Mouse (Mus musculus) liver, embryonic 15.5 days (tissue): Measurements from ENCODE around the gene Lsm7. TPM values are rescaled to one million over a fixed set of nuclear protein-coding genes. Genes with fewer than 3 reads are reported as not detected.

Experiments used
- microRNA counts: library from miRNA; unstranded; fragments of <30 nt; microRNA quantifications from one replicate; lab custom pipeline; 2016
- microRNA-seq: library from miRNA; unstranded; fragments of <30 nt; microRNA quantifications from one replicate; pipeline ENCODE4, GENCODE M21; 2016
- polyA plus RNA-seq: library from polyadenylated mRNA; unstranded; fragments of >200 nt; fragmentation: Nextera tagmentation; extraction: Ambion mirVana; gene quantifications from 2 replicates; pipeline ENCODE4 v1.2.1, GENCODE M21; 2015

Lsm7 gene
- polyA plus RNA-seq, 1 experiment from 2014 or later, result 115 TPM

MicroRNAs encoded within 50 kb of the gene (microRNA counts, 519-probe panel; counts per million panel counts)
- microRNA mmu-miR-1982 (lab: Ali Mortazavi, UCI), result not detected

Small RNA genes within 50 kb of the gene (microRNA-seq; reads per million reads assigned to microRNA genes)
- 3.8 reads per million, percentile 11 among the genes with 10 or more reads in this experiment for gene Mir1982

Other genes with a start within 250 kb of the Lsm7 start
- 1.5 TPM in 2 replicates for gene Gm49322, start 249.2 kb downstream of the Lsm7 start, polyA plus RNA-seq
- gene Csnk1g2, start 232.4 kb downstream of the Lsm7 start, polyA plus RNA-seq, result 49.7 and 60.4 TPM in 2 replicates
- gene Btbd2, start 198.1 kb downstream of the Lsm7 start, polyA plus RNA-seq, result 14.4 and 15.9 TPM in 2 replicates
- 74.9 and 84.6 TPM in 2 replicates for gene Mknk2, start 177.1 kb downstream of the Lsm7 start, polyA plus RNA-seq
- gene Mob3a, start 153.2 kb downstream of the Lsm7 start, polyA plus RNA-seq, result 28.0 and 31.6 TPM in 2 replicates
- gene Izumo4, start 153.0 kb downstream of the Lsm7 start, polyA plus RNA-seq, result 7.1 and 8.1 TPM in 2 replicates
- gene Ap3d1, start 112.9 kb downstream of the Lsm7 start, polyA plus RNA-seq, result 20.2 and 21.8 TPM in 2 replicates
- 8.1 and 9.3 TPM in 2 replicates for gene Dot1l, start 100.0 kb downstream of the Lsm7 start, polyA plus RNA-seq
- 31.3 and 32.8 TPM in 2 replicates for gene Sf3a2, start 57.0 kb downstream of the Lsm7 start, polyA plus RNA-seq
- gene Plekhj1, start 56.6 kb downstream of the Lsm7 start, polyA plus RNA-seq, result 73.6 and 83.0 TPM in 2 replicates
- 0.10 and 0.12 TPM in 2 replicates for gene Amh, start 50.0 kb downstream of the Lsm7 start, polyA plus RNA-seq
- 0.97 and 1.3 TPM in 2 replicates for gene Jsrp1, start 41.7 kb downstream of the Lsm7 start, polyA plus RNA-seq
- gene Oaz1, start 28.6 kb downstream of the Lsm7 start, polyA plus RNA-seq, result 1,470 and 1,719 TPM in 2 replicates
- not detected in 2 replicates for gene Lingo3, start 11.2 kb downstream of the Lsm7 start, polyA plus RNA-seq
- 63.9 and 69.6 TPM in 2 replicates for gene Sppl2b, start 66 bp upstream of the Lsm7 start, polyA plus RNA-seq
- 0.05 TPM in 1 of 2 replicates, not detected in the other for gene Tmprss9, start 16.6 kb upstream of the Lsm7 start, polyA plus RNA-seq
- gene Timm13, start 45.8 kb upstream of the Lsm7 start, polyA plus RNA-seq, result 163 and 165 TPM in 2 replicates
- gene Lmnb2, start 63.0 kb upstream of the Lsm7 start, polyA plus RNA-seq, result 11.0 and 12.4 TPM in 2 replicates
- 3.8 and 4.0 TPM in 2 replicates for gene Gadd45b, start 74.9 kb upstream of the Lsm7 start, polyA plus RNA-seq
- gene Gng7, start 159.7 kb upstream of the Lsm7 start, polyA plus RNA-seq, result 0.36 and 0.41 TPM in 2 replicates
- gene Diras1, start 170.5 kb upstream of the Lsm7 start, polyA plus RNA-seq, result 0.07 TPM in 1 of 2 replicates, not detected in the other
- 5.6 and 6.5 TPM in 2 replicates for gene Slc39a3, start 182.2 kb upstream of the Lsm7 start, polyA plus RNA-seq
- gene Sgta, start 205.0 kb upstream of the Lsm7 start, polyA plus RNA-seq, result 57.0 and 62.9 TPM in 2 replicates
- 19.4 and 21.1 TPM in 2 replicates for gene Thop1, start 214.8 kb upstream of the Lsm7 start, polyA plus RNA-seq
- 32.9 and 36.3 TPM in 2 replicates for gene Creb3l3, start 243.7 kb upstream of the Lsm7 start, polyA plus RNA-seq